Mouse (Mus musculus) brain, embryonic 14.5 days (tissue): ENCODE data around the gene Gas6.

ENCODE experiments used
- CTCF ChIP-seq: fragments of 200-500 bp; IDR thresholded peaks from 2 replicates; pipeline ENCODE4 v1.5.1; 2012; ENCODE audit warnings: inconsistent platforms, mild to moderate bottlenecking, moderate library complexity, borderline replicate concordance; ENCODE audit not compliant: insufficient read depth, insufficient read length; ENCODE audit errors: extremely low read depth
- POLR2A ChIP-seq: fragments of 200-500 bp; IDR thresholded peaks from 2 replicates; pipeline ENCODE4 v1.6.1; 2012; ENCODE audit warnings: mild to moderate bottlenecking, inconsistent platforms, borderline replicate concordance; ENCODE audit not compliant: poor library complexity, insufficient read depth, insufficient read length, severe bottlenecking; ENCODE audit errors: extremely low read depth

DNA sequence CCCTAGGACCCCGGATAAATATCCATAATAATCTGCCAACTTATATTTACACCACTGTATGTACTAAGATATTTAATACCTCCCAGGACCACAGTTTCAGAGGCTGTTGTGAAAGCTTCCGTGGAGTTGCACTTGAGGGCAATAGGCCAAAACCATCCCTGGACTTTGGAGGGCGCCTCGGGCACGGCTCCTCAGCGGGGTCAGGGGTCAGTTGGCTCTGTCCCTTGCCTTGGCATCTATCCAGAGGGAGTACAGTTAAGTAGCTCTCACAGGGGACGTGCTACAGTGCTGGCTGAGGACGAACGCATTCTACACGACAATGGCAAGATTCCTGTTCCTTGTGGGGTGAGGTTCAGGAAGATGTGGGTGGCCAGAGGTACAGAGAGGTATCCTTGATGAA is 31.9 kb downstream of the Gas6 start:
- no peak for TF ChIP-seq CTCF
- TF ChIP-seq POLR2A, result no peak
